In the genomic region with DNA sequence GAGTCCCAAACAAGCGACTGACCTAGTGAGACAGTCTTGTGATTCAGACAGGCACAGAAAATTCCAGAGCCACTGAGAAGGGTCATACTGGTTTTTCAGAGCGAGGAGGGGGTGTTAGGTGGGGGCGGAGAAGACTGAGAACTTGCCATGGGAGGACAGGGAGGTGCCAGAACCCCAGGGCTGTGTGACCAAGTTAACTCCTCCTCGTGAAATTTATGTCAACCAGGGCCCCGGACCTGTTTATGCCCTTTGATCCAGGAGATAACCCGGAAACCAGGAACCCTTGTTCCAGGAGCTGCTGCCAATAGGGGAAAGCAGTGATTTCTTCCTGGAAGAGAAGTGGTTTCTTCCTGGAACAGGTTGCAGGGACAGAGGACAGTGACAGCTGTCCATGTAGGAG, we compare ENCODE assay signal across 8 mouse cellular contexts.
DNase-seq lines count a peak whose midpoint lies in the region; ATAC-seq and TF ChIP-seq lines count a peak whose summit lies in the region.

No protein-coding gene starts in this region.

- no peak for DNase-seq in frontal cortex, adult 2 months (ENCODE audit: extremely low spot score in 1 of 2, low spot score in 1 of 2)
- DNase-seq in urinary bladder, postnatal 14 days (ENCODE audit: low spot score) = no peak
- no peak for DNase-seq in retina, postnatal 1 day
- no peak for DNase-seq in thymus, postnatal 25 days

- no peaks in the 10 kb centered on the region for H3K36me3 ChIP-seq in intestine, postnatal 0 days (ENCODE audit: control insufficient read depth, insufficient read depth)
- H3K36me3 ChIP-seq in lung, embryonic 16.5 days (ENCODE audit: control insufficient read depth, insufficient read depth, low read length) = no peaks in the 10 kb centered on the region

- 10% methylated on average over 6 of the region's 6 CpGs for WGBS in intestine, postnatal 0 days
- WGBS in lung, embryonic 16.5 days = 12% methylated on average over 6 of the region's 6 CpGs

- H3K4me2 ChIP-seq in intestine, postnatal 0 days (replicated peaks; ENCODE audit: low read depth) = peak overlapping the region; percentile 87
- H3K4me2 ChIP-seq in lung, embryonic 16.5 days (ENCODE audit: low read depth, low read length) = peak overlapping the region; percentile 95

- peak overlapping the region; percentile 23; the same call in 1 of the 2 replicates for H3K4me3 ChIP-seq in cortical plate, adult 2 months (ENCODE audit: insufficient read depth, low read length)
- H3K4me3 ChIP-seq in intestine, postnatal 0 days (ENCODE audit: low read depth, low read length) = peak overlapping the region; percentile 43
- peak overlapping the region; percentile 56 for H3K4me3 ChIP-seq in lung, embryonic 16.5 days (ENCODE audit: low read length)

- H3K27ac ChIP-seq in cortical plate, adult 2 months (ENCODE audit: insufficient read depth, low read length) = peak overlapping the region; percentile 61
- H3K27ac ChIP-seq in intestine, postnatal 0 days (ENCODE audit: low read depth, low read length) = peak overlapping the region; percentile 60
- no peak overlapping the region for H3K27ac ChIP-seq in lung, embryonic 16.5 days (ENCODE audit: low read length)

- peak; percentile 20; the same call in 1 of the 2 replicates for ATAC-seq in frontal cortex, adult (ENCODE audit: low TSS enrichment)
- peak; percentile 76 for ATAC-seq in intestine, postnatal 0 days
- ATAC-seq in lung, embryonic 16.5 days (ENCODE audit: low read depth) = no peak; the same call in 1 of the 2 replicates

- no peak for TF ChIP-seq POLR2A in cortical plate, adult 2 months (IDR thresholded peaks at IDR 0.05; ENCODE audit: extremely low read depth, insufficient read depth, low read length)

- H3K9me3 ChIP-seq in intestine, postnatal 0 days (ENCODE audit: control insufficient read depth) = no peaks in the 10 kb centered on the region
- no peaks in the 10 kb centered on the region for H3K9me3 ChIP-seq in lung, embryonic 16.5 days (ENCODE audit: control insufficient read depth, low read length)

- H3K27me3 ChIP-seq in intestine, postnatal 0 days (replicated peaks; ENCODE audit: control insufficient read depth, insufficient read depth, low read length) = no peaks in the 10 kb centered on the region
- H3K27me3 ChIP-seq in lung, embryonic 16.5 days (ENCODE audit: control insufficient read depth, insufficient read depth, low read depth, low read length) = peaks cover 2% of the 10 kb centered on the region; the same call in 1 of the 2 replicates

- no peak for TF ChIP-seq CTCF in cortical plate, adult 2 months (IDR thresholded peaks at IDR 0.05; ENCODE audit: extremely low read depth, insufficient read depth, low read length)
- no peak for TF ChIP-seq CTCF in intestine, postnatal 0 days (IDR thresholded peaks at IDR 0.05; ENCODE audit: low read depth)

- peaks cover 9% of the 10 kb centered on the region for H3K4me1 ChIP-seq in cortical plate, adult 2 months (ENCODE audit: control insufficient read depth, insufficient read depth, low read length)
- H3K4me1 ChIP-seq in intestine, postnatal 0 days (replicated peaks; ENCODE audit: control insufficient read depth, insufficient read depth, low read length) = no peaks in the 10 kb centered on the region
- peaks cover 9% of the 10 kb centered on the region for H3K4me1 ChIP-seq in lung, embryonic 16.5 days (replicated peaks; ENCODE audit: control insufficient read depth, insufficient read depth, low read length)

- H3K9ac ChIP-seq in intestine, postnatal 0 days (ENCODE audit: low read depth, low read length) = peak overlapping the region; percentile 56; the same call in 1 of the 2 replicates
- H3K9ac ChIP-seq in lung, embryonic 16.5 days (ENCODE audit: low read length) = peak overlapping the region; percentile 60
